Mouse (Mus musculus) neural tube, embryonic 15.5 days (tissue): ENCODE results near the gene Cpne8. TPM values are rescaled to one million over a fixed set of nuclear protein-coding genes. Genes with fewer than 3 reads are reported as not detected.
A peak's percentile ranks its signal among the peaks of the same experiment; 100 is the strongest.

Experiments used
- ATAC-seq: fragments of 200-750 bp; cut with Nextera tagmentation; 2 replicates; pipeline ENCODE4 v1.8.0; 2017; ENCODE audit warnings: mild to moderate bottlenecking, moderate TSS enrichment, moderate library complexity; ENCODE audit not compliant: low FRiP score
- H3K27ac ChIP-seq: fragments of 300-500 bp; sonication (generic); replicated peaks from 2 replicates; pipeline ENCODE4 v1.5.1; 2015; ENCODE audit warnings: mild to moderate bottlenecking, inconsistent platforms
- H3K27me3 ChIP-seq: fragments of 300-500 bp; sonication (generic); replicated peaks from 2 replicates; pipeline ENCODE4 v1.6.1; 2015; ENCODE audit warnings: inconsistent platforms
- H3K36me3 ChIP-seq: fragments of 300-500 bp; sonication (generic); 2 replicates; pipeline ENCODE4 v1.6.1; 2015; ENCODE audit warnings: inconsistent platforms
- H3K4me1 ChIP-seq: fragments of 300-500 bp; sonication (generic); 2 replicates; pipeline ENCODE4 v1.6.1; 2015; ENCODE audit warnings: inconsistent platforms
- H3K4me2 ChIP-seq: fragments of 300-500 bp; sonication (generic); 2 replicates; pipeline ENCODE4 v1.6.1; 2015; ENCODE audit warnings: inconsistent platforms, mild to moderate bottlenecking, moderate library complexity
- H3K4me3 ChIP-seq: fragments of 300-500 bp; sonication (generic); replicated peaks from 2 replicates; pipeline ENCODE4 v1.5.1; 2015; ENCODE audit warnings: mild to moderate bottlenecking, inconsistent platforms
- H3K9ac ChIP-seq: fragments of 300-500 bp; sonication (generic); replicated peaks from 2 replicates; pipeline ENCODE4 v1.6.1; 2015; ENCODE audit warnings: mild to moderate bottlenecking, inconsistent platforms
- H3K9me3 ChIP-seq: fragments of 300-500 bp; sonication (generic); replicated peaks from 2 replicates; pipeline ENCODE4 v1.6.1; 2016; ENCODE audit warnings: inconsistent platforms
- WGBS: fragments of 180-500 bp; shearing (Covaris S2); methylation state at CpG from one replicate; pipeline ENCODE4 v1.1.7; 2015; ENCODE audit warnings: mixed read lengths; 5-methylcytosine and 5-hydroxymethylcytosine counted together
- polyA plus RNA-seq: library from polyadenylated mRNA; unstranded; fragments of >200 nt; fragmentation: Nextera tagmentation; extraction: Ambion mirVana; gene quantifications from 2 replicates; pipeline ENCODE4 v1.2.1, GENCODE M21; 2015

Gene Cpne8
- 33.2 and 37.5 TPM in 2 replicates for polyA plus RNA-seq

DNA sequence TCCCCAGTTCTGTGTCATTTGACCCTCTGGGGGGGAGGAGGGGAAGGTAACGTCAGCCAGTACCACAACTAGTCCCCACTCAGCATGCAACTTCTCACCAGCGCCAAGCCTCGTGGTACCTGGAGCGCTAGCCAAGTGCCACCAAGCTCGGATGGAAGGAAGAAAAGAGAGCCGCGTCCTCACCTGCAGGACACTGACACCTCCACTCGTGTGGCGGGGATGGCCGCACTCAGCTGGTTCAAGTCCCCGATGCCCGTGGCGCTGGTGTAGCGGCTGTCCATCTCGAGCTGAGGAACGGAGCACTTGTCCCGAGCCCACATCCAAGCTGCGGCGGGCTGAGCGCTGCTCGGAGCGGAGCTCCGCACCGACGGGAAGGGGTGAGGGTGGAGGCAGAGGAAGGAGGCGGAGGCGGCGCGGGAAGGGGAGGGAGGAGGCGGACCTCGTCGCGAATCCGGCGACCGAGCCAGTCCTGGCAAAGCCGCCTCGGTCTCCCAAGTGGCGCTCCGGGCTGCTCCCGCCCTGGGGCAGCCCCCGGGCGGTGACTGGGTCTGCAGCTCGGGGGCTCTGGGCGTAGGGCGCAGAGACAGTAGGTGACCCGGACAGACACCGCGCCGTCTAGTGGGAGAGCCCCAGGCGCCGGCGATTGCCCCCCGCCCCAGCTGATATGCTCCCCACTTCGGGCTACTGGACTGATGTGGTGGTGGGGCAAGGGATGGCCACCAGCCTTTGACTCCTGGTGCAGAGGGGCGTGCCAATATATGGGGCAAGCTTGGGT, at the start of gene Cpne8:
TSS of gene Cpne8 (minus strand) at position 448 of the 775 bp plus-strand sequence.
- peak within 1 kb of the TSS; percentile 65 for H3K4me3 ChIP-seq
- ATAC-seq: peak; percentile 82
- peak within 1 kb of the TSS; percentile 83 for H3K4me2 ChIP-seq
- H3K9ac ChIP-seq: peak within 1 kb of the TSS; percentile 67
- peak within 1 kb of the TSS; percentile 74 for H3K27ac ChIP-seq
- H3K4me1 ChIP-seq: peaks cover 23% of the 10 kb centered on the region; the same call in 1 of the 2 replicates
- H3K9me3 ChIP-seq: no peaks in the 10 kb centered on the region
- no peaks in the 10 kb centered on the region for H3K36me3 ChIP-seq
- H3K27me3 ChIP-seq: 0 out of 2 replicates have a peak, but pooled peaks cover 6% of the 10 kb centered on the region
- under 1% methylated on average over 39 of the region's 56 CpGs for WGBS

DNA sequence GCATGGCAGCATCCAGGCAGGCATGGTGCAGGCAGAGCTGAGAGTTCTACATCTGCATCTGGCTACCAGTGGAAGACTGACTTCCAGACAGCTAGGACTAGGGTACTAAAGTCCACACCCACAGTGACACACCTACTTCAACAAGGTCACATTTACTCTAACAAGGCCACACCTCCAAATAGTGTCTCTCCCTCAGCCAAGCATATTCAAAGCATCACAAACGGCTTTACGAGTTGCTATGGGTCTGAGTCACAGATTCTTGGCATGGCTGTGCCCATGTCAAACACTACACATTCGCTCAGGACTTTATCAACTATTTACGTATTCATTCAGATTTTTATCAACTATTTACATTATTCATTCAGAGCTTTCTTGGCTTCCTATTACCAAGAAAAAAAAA, 38.5 kb upstream of the Cpne8 start:
- WGBS: 90% methylated on average over 4 of the region's 4 CpGs
- H3K9ac ChIP-seq: no peak overlapping the region
- H3K4me2 ChIP-seq: no peak overlapping the region
- no peak overlapping the region for H3K4me3 ChIP-seq
- no peaks in the 10 kb centered on the region for H3K9me3 ChIP-seq
- H3K36me3 ChIP-seq: no peaks in the 10 kb centered on the region
- no peaks in the 10 kb centered on the region for H3K4me1 ChIP-seq
- H3K27ac ChIP-seq: no peak overlapping the region
- no peak for ATAC-seq
- no peaks in the 10 kb centered on the region for H3K27me3 ChIP-seq

DNA sequence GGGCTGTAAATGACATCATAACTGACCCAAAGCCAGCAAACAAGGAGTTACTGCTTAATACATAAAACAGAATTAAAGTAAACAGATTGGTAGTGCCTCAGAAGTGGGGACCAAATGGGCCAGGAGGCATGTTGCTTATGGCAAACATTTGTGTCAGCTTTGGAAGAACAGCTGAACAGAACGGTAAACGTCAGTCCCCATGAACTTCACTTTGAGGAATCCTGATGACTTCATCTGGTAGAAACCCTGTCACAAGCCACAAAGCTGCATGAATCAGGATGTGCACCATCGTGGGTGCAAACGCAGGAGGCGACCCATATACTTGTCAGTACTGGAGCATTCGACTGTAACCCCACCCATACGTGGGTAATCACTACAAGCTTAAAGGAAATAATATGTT, 30.1 kb upstream of the Cpne8 start:
- Histone ChIP-seq H3K4me1 (no peaks in the 10 kb centered on the region), H3K27me3 (no peaks in the 10 kb centered on the region), H3K27ac (no peak overlapping the region), H3K4me3 (no peak overlapping the region), H3K36me3 (no peaks in the 10 kb centered on the region), H3K4me2 (no peak overlapping the region), H3K9me3 (no peaks in the 10 kb centered on the region), H3K9ac (no peak overlapping the region)
- no peak for ATAC-seq
- WGBS: 76% methylated on average over 7 of the region's 7 CpGs

DNA sequence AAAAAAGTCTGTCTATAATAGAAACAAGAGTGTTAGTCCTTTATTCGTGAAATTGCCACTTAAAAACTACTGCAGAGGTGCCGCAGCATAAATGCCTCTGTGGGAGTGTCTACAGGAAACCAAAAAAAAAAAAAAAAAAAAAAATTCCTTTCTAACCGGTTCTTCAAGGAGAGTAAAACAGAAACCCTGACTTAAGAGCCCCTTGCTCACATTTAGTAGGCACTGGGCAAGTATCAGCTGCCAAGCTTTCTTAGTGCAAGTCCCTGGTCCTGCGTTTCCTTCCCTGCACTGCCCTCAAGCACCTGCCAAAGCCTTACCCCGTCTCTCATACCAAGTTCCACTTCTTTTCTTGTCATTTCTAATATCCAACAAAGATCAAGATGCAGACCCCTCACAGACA, 25.1 kb upstream of the Cpne8 start:
- no peak for ATAC-seq
- H3K27ac ChIP-seq: no peak overlapping the region

DNA sequence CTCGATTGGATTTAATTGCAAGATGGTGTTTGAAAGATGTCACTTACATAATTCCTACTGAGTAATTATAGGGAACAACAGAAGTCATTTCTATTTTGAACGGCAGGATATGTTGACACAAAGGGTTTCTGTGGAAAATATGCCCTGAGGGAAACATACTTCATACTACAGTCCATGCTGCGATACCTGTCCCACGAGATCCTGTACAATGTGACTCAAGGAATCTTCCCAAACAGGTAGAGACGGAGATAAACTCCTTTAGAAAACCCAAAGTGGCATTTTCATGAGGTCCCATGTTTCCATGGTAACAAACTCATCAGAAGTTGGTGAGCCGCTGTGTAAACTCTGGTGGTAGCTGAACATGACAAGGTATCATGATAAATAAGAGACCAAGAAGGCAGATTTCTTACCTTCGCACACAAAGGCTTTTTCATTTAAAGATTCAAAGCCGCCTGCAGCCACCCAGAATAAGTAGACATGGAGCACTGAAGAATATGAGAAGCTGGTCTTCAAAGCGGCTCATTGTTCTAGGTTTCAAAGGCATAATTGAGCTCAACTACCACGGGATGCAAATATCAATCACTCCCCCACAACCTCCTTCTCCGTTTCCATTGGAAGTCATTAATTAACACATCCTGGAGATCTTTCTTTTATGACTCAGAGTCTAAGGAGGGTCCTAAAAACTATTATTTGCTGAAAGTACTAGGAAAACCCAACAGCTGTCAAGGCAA, 24.4 kb upstream of the Cpne8 start:
- WGBS: 45% methylated on average over 11 of the region's 11 CpGs

More for the DNA sequence above, 25.1 kb upstream of the Cpne8 start:
- 65% methylated on average over 5 of the region's 5 CpGs for WGBS
- H3K36me3 ChIP-seq: no peaks in the 10 kb centered on the region
- H3K4me2 ChIP-seq: no peak overlapping the region
- no peaks in the 10 kb centered on the region for H3K9me3 ChIP-seq
- H3K4me3 ChIP-seq: no peak overlapping the region
- H3K9ac ChIP-seq: no peak overlapping the region
- no peaks in the 10 kb centered on the region for H3K27me3 ChIP-seq
- H3K4me1 ChIP-seq: no peaks in the 10 kb centered on the region

DNA sequence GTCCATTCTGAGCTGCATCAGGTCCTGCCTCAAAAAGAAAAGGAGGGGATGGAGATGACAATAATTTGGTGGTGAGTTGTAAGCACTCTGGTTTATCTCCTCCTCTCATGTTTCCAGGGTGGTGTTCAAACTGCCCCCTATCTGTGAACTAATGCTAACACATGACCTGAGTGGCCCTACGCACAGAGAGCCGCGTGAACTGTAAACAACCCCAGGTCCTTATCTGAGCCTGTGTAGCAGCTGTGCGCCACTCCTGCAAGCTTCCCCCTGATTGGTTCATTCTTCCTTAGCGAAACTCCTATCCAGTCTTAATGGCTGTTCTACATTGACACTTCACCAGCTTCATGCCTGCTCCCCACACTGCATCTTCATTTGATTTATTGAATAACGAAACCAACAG, 7.5 kb upstream of the Cpne8 start:
- Histone ChIP-seq H3K9me3 (no peaks in the 10 kb centered on the region), H3K27me3 (no peaks in the 10 kb centered on the region), H3K27ac (no peak overlapping the region), H3K9ac (no peak overlapping the region), H3K4me1 (no peaks in the 10 kb centered on the region), H3K4me2 (no peak overlapping the region), H3K36me3 (no peaks in the 10 kb centered on the region), H3K4me3 (no peak overlapping the region)
- ATAC-seq: no peak
- WGBS: 92% methylated on average over 6 of the region's 6 CpGs

More for the DNA sequence above, 24.4 kb upstream of the Cpne8 start:
- Histone ChIP-seq H3K4me2 (no peak overlapping the region), H3K36me3 (no peaks in the 10 kb centered on the region), H3K27ac (no peak overlapping the region), H3K4me3 (no peak overlapping the region), H3K27me3 (no peaks in the 10 kb centered on the region), H3K9me3 (no peaks in the 10 kb centered on the region), H3K4me1 (no peaks in the 10 kb centered on the region), H3K9ac (no peak overlapping the region)
- no peak for ATAC-seq

DNA sequence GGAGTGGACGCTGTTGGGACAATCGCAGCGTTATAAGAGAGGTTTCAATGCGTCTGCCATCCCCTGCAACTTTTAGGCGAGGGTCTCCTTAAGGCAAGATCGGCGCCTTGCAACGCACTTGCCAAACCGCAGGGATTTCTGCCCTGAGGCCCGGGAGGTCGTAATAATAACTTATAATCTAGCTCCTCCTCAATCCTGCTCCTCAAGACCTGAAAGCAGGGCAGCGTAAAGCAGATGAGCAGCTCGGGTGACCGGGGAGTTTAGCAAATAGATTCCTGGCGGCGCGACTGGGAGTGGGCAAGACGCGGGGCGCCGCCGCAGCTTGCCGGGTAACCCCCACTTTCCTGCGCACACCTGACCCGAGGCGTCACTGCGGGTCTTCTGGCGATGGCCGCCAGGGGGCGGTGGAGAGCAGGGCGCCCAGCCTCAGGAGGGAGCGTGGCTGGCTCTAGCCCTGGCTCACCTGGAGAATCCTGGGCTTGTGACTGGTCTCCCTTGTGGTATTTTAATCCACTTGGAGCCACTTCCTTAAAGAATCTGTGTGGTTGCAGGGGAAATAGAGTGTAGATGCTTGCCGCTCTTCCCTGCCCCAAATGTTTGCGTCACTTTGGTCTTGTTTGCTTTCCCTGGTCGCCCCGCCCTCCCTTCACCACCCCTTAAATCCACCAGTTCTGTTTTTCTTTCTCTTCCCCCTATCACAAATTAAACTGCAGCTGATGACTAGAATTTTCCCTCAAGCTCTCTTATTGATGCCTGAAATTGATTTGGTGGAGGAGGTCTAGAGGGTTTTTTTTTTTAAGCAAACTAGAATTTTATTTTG, 738 bp upstream of the Cpne8 start:
- Histone ChIP-seq H3K4me3 (peak overlapping the region; percentile 65), H3K27ac (peak overlapping the region; percentile 74), H3K4me2 (peak overlapping the region; percentile 83), H3K9me3 (no peaks in the 10 kb centered on the region), H3K9ac (peak overlapping the region; percentile 67), H3K27me3 (0 out of 2 replicates have a peak, but pooled peaks cover 6% of the 10 kb centered on the region), H3K36me3 (no peaks in the 10 kb centered on the region), H3K4me1 (peaks cover 23% of the 10 kb centered on the region; the same call in 1 of the 2 replicates)
- WGBS: 5% methylated on average over 36 of the region's 36 CpGs
- peak; percentile 91 for ATAC-seq

DNA sequence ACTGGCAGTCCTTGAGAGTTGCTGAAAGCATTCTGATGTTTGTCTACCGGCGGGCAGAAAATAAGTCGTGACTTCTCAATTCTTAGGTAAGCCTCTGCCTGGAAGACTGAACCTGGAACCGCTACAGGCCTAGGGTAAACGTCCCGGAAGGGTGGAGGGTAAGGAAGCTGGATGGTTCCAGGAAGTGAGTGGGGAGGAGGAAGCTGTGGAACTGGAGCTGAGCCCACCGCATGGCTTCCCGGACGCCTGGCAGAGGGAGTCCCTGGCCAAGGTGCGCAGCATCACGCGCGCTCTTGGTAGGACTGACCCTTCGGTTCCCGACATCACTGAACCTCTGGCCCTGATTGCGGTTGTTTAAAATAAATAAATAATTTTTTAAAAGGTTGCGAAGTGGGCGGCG, 744 bp downstream of the Cpne8 start:
- ATAC-seq: no peak
- H3K4me2 ChIP-seq: peak overlapping the region; percentile 83
- no peaks in the 10 kb centered on the region for H3K9me3 ChIP-seq
- peak overlapping the region; percentile 65 for H3K4me3 ChIP-seq
- 6% methylated on average over 19 of the region's 19 CpGs for WGBS
- peak overlapping the region; percentile 74 for H3K27ac ChIP-seq
- H3K9ac ChIP-seq: peak overlapping the region; percentile 67
- H3K4me1 ChIP-seq: peaks cover 23% of the 10 kb centered on the region; the same call in 1 of the 2 replicates
- no peaks in the 10 kb centered on the region for H3K36me3 ChIP-seq
- H3K27me3 ChIP-seq: 0 out of 2 replicates have a peak, but pooled peaks cover 6% of the 10 kb centered on the region

DNA sequence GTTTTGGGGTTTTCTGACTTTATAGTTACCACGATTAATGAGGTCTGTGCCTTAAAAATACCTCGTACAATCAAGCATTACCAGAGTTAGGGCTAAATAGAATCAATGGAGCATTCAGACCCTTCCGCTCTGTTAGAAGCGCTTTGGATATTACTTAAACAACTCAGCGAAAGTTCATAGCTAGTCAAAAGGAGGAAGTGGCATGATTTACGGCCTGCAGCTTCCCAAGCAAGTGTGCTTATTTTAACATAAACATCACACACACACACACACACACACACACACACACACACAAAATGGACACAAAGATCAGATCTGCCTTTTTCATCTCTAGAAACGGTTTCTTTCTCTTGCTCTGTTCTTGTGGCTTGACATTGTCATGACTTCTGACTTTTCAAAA, 9.7 kb downstream of the Cpne8 start:
- 52% methylated on average over 7 of the region's 7 CpGs for WGBS
- no peaks in the 10 kb centered on the region for H3K9me3 ChIP-seq
- H3K36me3 ChIP-seq: no peaks in the 10 kb centered on the region
- H3K4me2 ChIP-seq: no peak overlapping the region
- no peak overlapping the region for H3K27ac ChIP-seq
- H3K9ac ChIP-seq: no peak overlapping the region
- H3K4me3 ChIP-seq: no peak overlapping the region
- H3K27me3 ChIP-seq: no peaks in the 10 kb centered on the region
- H3K4me1 ChIP-seq: no peaks in the 10 kb centered on the region
- ATAC-seq: no peak

DNA sequence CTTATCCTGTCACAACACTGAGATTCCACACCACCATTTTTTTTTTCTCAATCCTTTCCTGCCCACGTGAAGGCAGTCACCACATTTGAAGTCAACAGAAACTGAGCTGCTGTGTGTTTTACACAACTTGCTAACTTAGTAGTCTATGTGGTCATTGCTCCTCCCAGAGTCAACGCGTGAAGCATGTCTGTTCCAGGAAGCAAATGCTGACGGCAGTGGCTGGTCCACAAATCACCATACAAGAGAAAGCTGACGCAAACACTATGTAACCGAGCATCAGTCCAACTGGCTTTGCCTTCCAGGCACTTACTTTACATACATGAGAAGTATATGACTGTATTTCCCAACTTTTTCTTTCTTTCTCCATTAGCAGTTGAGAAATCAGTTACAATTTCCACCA, 12.3 kb downstream of the Cpne8 start:
- WGBS: 87% methylated on average over 6 of the region's 6 CpGs
- Histone ChIP-seq H3K9ac (no peak overlapping the region), H3K4me2 (no peak overlapping the region), H3K9me3 (no peaks in the 10 kb centered on the region), H3K27ac (no peak overlapping the region), H3K4me1 (no peaks in the 10 kb centered on the region), H3K27me3 (no peaks in the 10 kb centered on the region), H3K36me3 (no peaks in the 10 kb centered on the region), H3K4me3 (no peak overlapping the region)
- ATAC-seq: no peak

DNA sequence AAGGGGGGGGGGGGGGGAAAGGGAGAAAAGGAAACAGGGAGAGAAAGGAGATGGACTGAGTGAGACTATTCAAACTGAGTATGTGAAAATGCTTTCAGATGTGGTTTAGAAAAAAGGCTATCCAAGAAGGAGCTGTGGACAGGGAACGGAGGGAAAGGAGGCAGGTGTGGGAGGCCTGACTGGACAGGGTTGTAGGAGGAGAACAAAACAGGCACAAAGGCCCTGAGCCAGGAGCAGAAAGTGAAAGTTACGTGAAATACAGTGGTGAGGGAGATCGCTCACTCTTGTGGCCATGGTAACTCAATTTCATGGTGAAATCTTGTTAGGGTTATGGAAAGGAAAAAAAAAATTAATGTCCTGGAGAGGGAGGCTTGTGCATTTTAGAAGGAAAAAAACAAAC, 14.6 kb downstream of the Cpne8 start:
- 59% methylated on average over 3 of the region's 3 CpGs for WGBS
- Histone ChIP-seq H3K4me1 (no peaks in the 10 kb centered on the region), H3K9ac (no peak overlapping the region), H3K9me3 (no peaks in the 10 kb centered on the region), H3K4me2 (no peak overlapping the region), H3K36me3 (no peaks in the 10 kb centered on the region), H3K27me3 (no peaks in the 10 kb centered on the region), H3K27ac (no peak overlapping the region), H3K4me3 (no peak overlapping the region)
- ATAC-seq: no peak
